Comparison of ENCODE assay signal across 10 mouse cellular contexts in the genomic region with DNA sequence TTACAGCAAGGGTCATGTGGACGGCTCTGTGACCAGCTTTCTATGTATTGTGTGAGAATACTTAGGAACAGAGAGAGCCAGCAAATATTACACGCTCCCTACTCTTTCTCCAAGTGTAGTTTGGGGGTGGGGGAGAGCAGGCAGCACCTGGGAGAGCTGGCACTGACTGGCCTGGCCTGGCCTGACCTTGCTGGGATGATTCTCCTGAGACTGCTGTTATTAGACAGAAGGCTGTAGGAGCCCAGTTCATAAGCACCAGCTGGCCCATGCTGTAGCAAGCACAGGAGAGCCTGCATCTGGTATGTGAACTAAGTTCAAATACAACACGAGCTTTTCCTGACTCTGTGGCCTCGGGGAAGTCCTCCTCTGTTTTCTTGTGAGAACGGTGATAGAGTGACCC. TPM values are rescaled to one million over a fixed set of nuclear protein-coding genes. Genes with fewer than 3 reads are reported as not detected.
A peak's percentile ranks its signal among the peaks of the same experiment; 100 is the strongest.
DNase-seq lines count a peak whose midpoint lies in the region; ATAC-seq and TF ChIP-seq lines count a peak whose summit lies in the region.
"Had no signal": no experiment of that assay in that cellular context is flagged by ENCODE, and none has a peak within 500 bp of the region (broad histone marks: within the 10 kb centered on the region; RNA-seq: fewer than 3 reads in every experiment).

No protein-coding gene starts in this region.

- no peak overlapping the region for H3K4me3 ChIP-seq in embryonic facial prominence, embryonic 14.5 days (ENCODE audit: low read depth, low read length)
- H3K4me3 ChIP-seq in limb, embryonic 13.5 days: no peak overlapping the region
- H3K4me3 ChIP-seq in heart, embryonic 11.5 days (ENCODE audit: low read depth, low read length): no peak overlapping the region
- H3K4me3 ChIP-seq: heart, adult 2 months had no signal

- DNase-seq in left cerebral cortex, postnatal 4 days: peak; percentile 47
- DNase-seq in left cerebral cortex, adult 9 months (ENCODE audit: low spot score in 2 of 2): no peak
- DNase-seq in brain, embryonic 14.5 days (ENCODE audit: low read depth): peak; percentile 34
- DNase-seq in embryonic facial prominence, embryonic 14.5 days (ENCODE audit: low spot score): peak; percentile 50
- no peak for DNase-seq in adrenal gland, adult 2 months
- DNase-seq: heart, adult 2 months; lung, postnatal 10 days; right cerebral cortex, postnatal 4 days had no signal

- no peaks in the 10 kb centered on the region for H3K27me3 ChIP-seq in embryonic facial prominence, embryonic 14.5 days (replicated peaks; ENCODE audit: control insufficient read depth, insufficient read depth, low read length)
- no peaks in the 10 kb centered on the region for H3K27me3 ChIP-seq in limb, embryonic 13.5 days
- H3K27me3 ChIP-seq in heart, embryonic 11.5 days (ENCODE audit: control insufficient read depth, insufficient read depth, low read length): no peaks in the 10 kb centered on the region

- H3K27ac ChIP-seq in embryonic facial prominence, embryonic 14.5 days (replicated peaks; ENCODE audit: low read depth, low read length): no peak overlapping the region; the same call in 1 of the 2 replicates
- peak overlapping the region; percentile 87 for H3K27ac ChIP-seq in limb, embryonic 13.5 days
- no peak overlapping the region for H3K27ac ChIP-seq in heart, embryonic 11.5 days (ENCODE audit: low read depth, low read length)
- H3K27ac ChIP-seq: heart, adult 2 months had no signal

- intact Hi-C loops in left cerebral cortex, postnatal 4 days (cut with DNase I): no loop called here

- no peak for ATAC-seq in embryonic facial prominence, embryonic 14.5 days (ENCODE audit: low read depth)
- peak; percentile 13; the same call in 1 of the 2 replicates for ATAC-seq in limb, embryonic 13.5 days (ENCODE audit: low FRiP score, low read depth)
- ATAC-seq in heart, embryonic 11.5 days (replicated peaks; ENCODE audit: insufficient number of reproducible peaks, low FRiP score, low TSS enrichment): no peak

- peaks cover 80% of the 10 kb centered on the region for H3K4me1 ChIP-seq in embryonic facial prominence, embryonic 14.5 days (ENCODE audit: control insufficient read depth, insufficient read depth, low read length)
- H3K4me1 ChIP-seq in limb, embryonic 13.5 days: peaks cover 99% of the 10 kb centered on the region
- peaks cover 10% of the 10 kb centered on the region for H3K4me1 ChIP-seq in heart, embryonic 11.5 days (ENCODE audit: control insufficient read depth, insufficient read depth, low read length)

- WGBS in embryonic facial prominence, embryonic 14.5 days: 28% methylated on average over 5 of the region's 5 CpGs
- WGBS in limb, embryonic 13.5 days: 20% methylated on average over 5 of the region's 5 CpGs
- WGBS in heart, embryonic 11.5 days (ENCODE audit: insufficient replicate concordance): 51% methylated on average over 5 of the region's 5 CpGs

- no peaks in the 10 kb centered on the region for H3K36me3 ChIP-seq in embryonic facial prominence, embryonic 14.5 days (ENCODE audit: control insufficient read depth, insufficient read depth, low read length)
- no peaks in the 10 kb centered on the region for H3K36me3 ChIP-seq in limb, embryonic 13.5 days
- no peaks in the 10 kb centered on the region for H3K36me3 ChIP-seq in heart, embryonic 11.5 days (ENCODE audit: control insufficient read depth, insufficient read depth, low read length)

- no peak overlapping the region for H3K4me2 ChIP-seq in embryonic facial prominence, embryonic 14.5 days (ENCODE audit: low read depth, low read length)
- peak overlapping the region; percentile 32 for H3K4me2 ChIP-seq in limb, embryonic 13.5 days (replicated peaks)
- no peak overlapping the region for H3K4me2 ChIP-seq in heart, embryonic 11.5 days

- no peak for TF ChIP-seq CTCF in brain, embryonic 14.5 days (IDR thresholded peaks at IDR 0.05; ENCODE audit: borderline replicate concordance, extremely low read depth, insufficient read depth, insufficient read length)

- H3K9me3 ChIP-seq in embryonic facial prominence, embryonic 14.5 days (ENCODE audit: control insufficient read depth, low read length): no peaks in the 10 kb centered on the region
- no peaks in the 10 kb centered on the region for H3K9me3 ChIP-seq in limb, embryonic 13.5 days
- no peaks in the 10 kb centered on the region for H3K9me3 ChIP-seq in heart, embryonic 11.5 days (replicated peaks; ENCODE audit: control insufficient read depth, low read length)

- TF ChIP-seq POLR2A in brain, embryonic 14.5 days (IDR thresholded peaks at IDR 0.05; ENCODE audit: borderline replicate concordance, extremely low read depth, insufficient read depth, insufficient read length, poor library complexity, severe bottlenecking): no peak

- H3K9ac ChIP-seq in embryonic facial prominence, embryonic 14.5 days (ENCODE audit: low read depth, low read length): no peak overlapping the region
- H3K9ac ChIP-seq in limb, embryonic 13.5 days: no peak overlapping the region
- no peak overlapping the region for H3K9ac ChIP-seq in heart, embryonic 11.5 days (ENCODE audit: low read depth, low read length)

RNA-seq across cellular contexts. Expression of gene Phc2, which starts 38.7 kb away (rescaled TPM):
- 10 to 100 TPM; 90.7 to 95.1 TPM for total RNA-seq in left cerebral cortex, postnatal 4 days (2021)
- polyA plus RNA-seq in brain, embryonic 14.5 days (2012; rRNA removed): 193 and 196 TPM in 2 replicates
- 51.0 and 55.1 TPM in 2 replicates for polyA plus RNA-seq in embryonic facial prominence, embryonic 14.5 days (2014; fragmentation: Nextera tagmentation; extraction: Ambion mirVana)
- 35.7 and 45.4 TPM in 2 replicates for polyA plus RNA-seq in limb, embryonic 13.5 days (2015; fragmentation: Nextera tagmentation; extraction: Ambion mirVana)
- polyA plus RNA-seq in heart, embryonic 11.5 days (2014; fragmentation: Nextera tagmentation; extraction: Ambion mirVana): 30.8 and 31.7 TPM in 2 replicates
- total RNA-seq in adrenal gland, adult 2 months (2021): 10 to 100 TPM; 72.6 to 91.6 TPM
- polyA plus RNA-seq in adrenal gland, adult 2 months (2012; rRNA removed): 84.0 and 89.4 TPM in 2 replicates

Comparison
In these comparisons a context has a peak if more than half of its experiments do, and no peak if none do; other contexts are left out.
1. DNase-seq: peak in left cerebral cortex, postnatal 4 days (single experiment), brain, embryonic 14.5 days (single experiment) and embryonic facial prominence, embryonic 14.5 days (single experiment); none in left cerebral cortex, adult 9 months (0 of 2) and adrenal gland, adult 2 months (single experiment).